In genomic region chr8:11112908-11113532, GRCm38 (mm10) we compare ENCODE assay signal across 12 mouse cellular contexts.
DNase-seq lines count a peak whose midpoint lies in the region; ATAC-seq and TF ChIP-seq lines count a peak whose summit lies in the region.
"Had no signal": no experiment of that assay in that cellular context is flagged by ENCODE, and none has a peak within 500 bp of the region (broad histone marks: within the 10 kb centered on the region; RNA-seq: fewer than 3 reads in every experiment).

No protein-coding gene starts in this region.

- H3K4me3 ChIP-seq in spleen, adult 2 months (ENCODE audit: extremely low read depth, insufficient read depth, insufficient read length), result no peak overlapping the region
- H3K4me3 ChIP-seq in kidney, embryonic 16.5 days (ENCODE audit: low read length), result no peak overlapping the region
- no peak overlapping the region for H3K4me3 ChIP-seq in cerebellum, adult 2 months (replicated peaks; ENCODE audit: insufficient read depth, low read depth, low read length)
- H3K4me3 ChIP-seq: limb, embryonic 10.5 days; midbrain, embryonic 10.5 days had no signal

- peak; percentile 13 to 71 for DNase-seq in spleen, adult 2 months (ENCODE audit: low read depth in 1 of 2, low spot score in 2 of 2)
- DNase-seq in spleen, adult 18-20 months, result no peak
- peak; percentile 10 for DNase-seq in T-cell, adult 2 months (ENCODE audit: low spot score)
- peak; percentile 91 for DNase-seq in splenic B cell, adult 2 months (ENCODE audit: low read depth, low spot score)
- no peak for DNase-seq in cerebellum, adult 2 months
- DNase-seq in right cerebral cortex, postnatal 10 days (ENCODE audit: low spot score in 2 of 2), result no peak
- DNase-seq in left cerebral cortex, adult 9 months (ENCODE audit: low spot score in 2 of 2), result no peak
- DNase-seq: adrenal gland, postnatal 25 days; cerebellum, postnatal 10 days had no signal

- H3K36me3 ChIP-seq in spleen, adult 2 months (ENCODE audit: control insufficient read depth, insufficient read depth, low read length), result no peaks in the 10 kb centered on the region
- H3K36me3 ChIP-seq in kidney, embryonic 16.5 days (ENCODE audit: insufficient read depth, low read length), result no peaks in the 10 kb centered on the region
- H3K36me3 ChIP-seq in splenic B cell, adult 2 months (ENCODE audit: control insufficient read depth, insufficient read depth, low read length, poor library complexity, severe bottlenecking), result no peaks in the 10 kb centered on the region
- H3K36me3 ChIP-seq: limb, embryonic 10.5 days; midbrain, embryonic 10.5 days had no signal

- H3K27me3 ChIP-seq in spleen, adult 2 months (ENCODE audit: control insufficient read depth, insufficient read depth, low read length), result no peaks in the 10 kb centered on the region
- H3K27me3 ChIP-seq in kidney, embryonic 16.5 days (ENCODE audit: insufficient read depth, low read length), result no peaks in the 10 kb centered on the region
- no peaks in the 10 kb centered on the region for H3K27me3 ChIP-seq in splenic B cell, adult 2 months (ENCODE audit: control insufficient read depth, insufficient read depth, low read length, poor library complexity, severe bottlenecking)
- no peaks in the 10 kb centered on the region for H3K27me3 ChIP-seq in cerebellum, adult 2 months (ENCODE audit: control insufficient read depth, insufficient read depth, low read length)

- TF ChIP-seq CTCF in spleen, adult 2 months (IDR thresholded peaks at IDR 0.05; ENCODE audit: extremely low read depth, insufficient read depth, insufficient read length, insufficient replicate concordance), result no peak
- no peak for TF ChIP-seq CTCF in cerebellum, adult 2 months (IDR thresholded peaks at IDR 0.05; ENCODE audit: borderline replicate concordance, insufficient read depth, low read depth, low read length)

- H3K27ac ChIP-seq in spleen, adult 2 months (ENCODE audit: insufficient read depth, low read length), result no peak overlapping the region; the same call in 1 of the 2 replicates
- no peak overlapping the region for H3K27ac ChIP-seq in kidney, embryonic 16.5 days (ENCODE audit: low read length)
- no peak overlapping the region for H3K27ac ChIP-seq in cerebellum, adult 2 months (ENCODE audit: insufficient read depth, low read length)
- H3K27ac ChIP-seq: midbrain, embryonic 10.5 days had no signal

- 16% methylated on average over 7 of the region's 7 CpGs for WGBS in spleen, adult 2 months
- WGBS in kidney, embryonic 16.5 days, result 63% methylated on average over 7 of the region's 7 CpGs
- WGBS in cerebellum, adult 2 months, result 85% methylated on average over 7 of the region's 7 CpGs

- H3K4me2 ChIP-seq in kidney, embryonic 16.5 days (replicated peaks; ENCODE audit: low read depth, low read length), result no peak overlapping the region

- ATAC-seq in kidney, embryonic 16.5 days (ENCODE audit: low FRiP score, low TSS enrichment), result peak; percentile 67; the same call in 1 of the 2 replicates

- no peaks in the 10 kb centered on the region for H3K9me3 ChIP-seq in kidney, embryonic 16.5 days (ENCODE audit: low read length)
- H3K9me3 ChIP-seq: limb, embryonic 10.5 days; midbrain, embryonic 10.5 days had no signal

- no peak overlapping the region for H3K9ac ChIP-seq in kidney, embryonic 16.5 days (replicated peaks; ENCODE audit: low read length)

- no peak for TF ChIP-seq POLR2A in spleen, adult 2 months (IDR thresholded peaks at IDR 0.05; ENCODE audit: low read depth, low read length)
- TF ChIP-seq POLR2A in cerebellum, adult 2 months (IDR thresholded peaks at IDR 0.05; ENCODE audit: borderline replicate concordance, insufficient read depth, low read length), result no peak

- peaks cover 15% of the 10 kb centered on the region; the same call in 1 of the 2 replicates for H3K4me1 ChIP-seq in spleen, adult 2 months (ENCODE audit: control insufficient read depth, insufficient read depth, insufficient read length)
- peaks cover 4% of the 10 kb centered on the region; the same call in 1 of the 2 replicates for H3K4me1 ChIP-seq in kidney, embryonic 16.5 days (ENCODE audit: insufficient read depth, low read length)
- H3K4me1 ChIP-seq in cerebellum, adult 2 months (ENCODE audit: control insufficient read depth, insufficient read depth, low read length), result peaks cover 3% of the 10 kb centered on the region; the same call in 1 of the 2 replicates
- H3K4me1 ChIP-seq: midbrain, embryonic 10.5 days had no signal

Comparison
In these comparisons a context has a peak if more than half of its experiments do, and no peak if none do; other contexts are left out.
1. DNase-seq: peak in spleen, adult 2 months (2 of 2), T-cell, adult 2 months (single experiment) and splenic B cell, adult 2 months (single experiment); none in spleen, adult 18-20 months (0 of 2), cerebellum, adult 2 months (0 of 2), right cerebral cortex, postnatal 10 days (0 of 2) and left cerebral cortex, adult 9 months (0 of 2).